Mouse (Mus musculus) embryonic facial prominence, embryonic 13.5 days (tissue): ENCODE data around the gene Olfr287. TPM values are rescaled to one million over a fixed set of nuclear protein-coding genes. Genes with fewer than 3 reads are reported as not detected.

Source experiments
- ATAC-seq: fragments of 200-750 bp; cut with Nextera tagmentation; 2 replicates; pipeline ENCODE4 v1.8.0; 2017; ENCODE audit warnings: low read depth; ENCODE audit not compliant: insufficient number of reproducible peaks, insufficient read depth, low FRiP score, low TSS enrichment
- H3K27ac ChIP-seq: fragments of 300-500 bp; sonication (generic); 2 replicates; pipeline ENCODE4 v1.5.1; 2015; ENCODE audit warnings: moderate library complexity, mild to moderate bottlenecking, inconsistent platforms
- H3K27me3 ChIP-seq: fragments of 300-500 bp; sonication (generic); 2 replicates; pipeline ENCODE4 v1.6.1; 2015; ENCODE audit warnings: mild to moderate bottlenecking, inconsistent platforms
- H3K36me3 ChIP-seq: fragments of 300-500 bp; sonication (generic); 2 replicates; pipeline ENCODE4 v1.6.1; 2015; ENCODE audit warnings: mild to moderate bottlenecking, inconsistent platforms
- H3K4me1 ChIP-seq: fragments of 300-500 bp; sonication (generic); 2 replicates; pipeline ENCODE4 v1.6.1; 2015; ENCODE audit warnings: inconsistent platforms
- H3K4me2 ChIP-seq: fragments of 300-500 bp; sonication (generic); 2 replicates; pipeline ENCODE4 v1.6.1; 2015; ENCODE audit warnings: moderate library complexity, mild to moderate bottlenecking, inconsistent platforms
- H3K4me3 ChIP-seq: fragments of 300-500 bp; sonication (generic); 2 replicates; pipeline ENCODE4 v1.5.1; 2015; ENCODE audit warnings: mild to moderate bottlenecking, inconsistent platforms
- H3K9ac ChIP-seq: fragments of 300-500 bp; sonication (generic); 2 replicates; pipeline ENCODE4 v1.6.1; 2015; ENCODE audit warnings: mild to moderate bottlenecking, inconsistent platforms
- H3K9me3 ChIP-seq: fragments of 300-500 bp; sonication (generic); 2 replicates; pipeline ENCODE4 v1.6.1; 2016; ENCODE audit warnings: inconsistent platforms
- WGBS: fragments of 180-500 bp; shearing (Covaris S2); methylation state at CpG from one replicate; pipeline ENCODE4 v1.1.7; 2015; ENCODE audit warnings: mixed read lengths; 5-methylcytosine and 5-hydroxymethylcytosine counted together
- polyA plus RNA-seq: library from polyadenylated mRNA; unstranded; fragments of >200 nt; fragmentation: Nextera tagmentation; extraction: Ambion mirVana; gene quantifications from 2 replicates; pipeline ENCODE4 v1.2.1, GENCODE M21; 2015

Gene Olfr287
- not detected in 2 replicates for polyA plus RNA-seq

- Histone ChIP-seq H3K27me3 (no peaks in the 10 kb centered on the region), H3K4me2 (no peak within 1 kb of the TSS), H3K9ac (no peak within 1 kb of the TSS), H3K4me3 (no peak within 1 kb of the TSS), H3K9me3 (no peaks in the 10 kb centered on the region), H3K27ac (no peak within 1 kb of the TSS), H3K4me1 (no peaks in the 10 kb centered on the region), H3K36me3 (no peaks in the 10 kb centered on the region)
- WGBS = 69% methylated on average over 4 of the region's 4 CpGs
- no peak for ATAC-seq
Observed at GRCm38 (mm10) chr15:98220877-98221276, at the start of gene Olfr287, which contains the start of gene Gm44579. Gene Olfr287, minus strand, starts transcription at chr15:98221056. Gene Gm44579, minus strand, starts transcription at chr15:98220977.

GRCm38 (mm10) chr15:98257776-98258175, 36.9 kb upstream of the Olfr287 start:
- H3K27me3 ChIP-seq = no peaks in the 10 kb centered on the region
- ATAC-seq = no peak
- WGBS = 80% methylated on average over 7 of the region's 7 CpGs

GRCm38 (mm10) chr15:98257193-98257592, 36.3 kb upstream of the Olfr287 start, which contains the start of gene H1fnt:
Gene H1fnt, minus strand, starts transcription at chr15:98257293.
- Histone ChIP-seq H3K4me1 (no peaks in the 10 kb centered on the region), H3K36me3 (no peaks in the 10 kb centered on the region), H3K27ac (no peak within 1 kb of the TSS), H3K4me2 (no peak within 1 kb of the TSS), H3K4me3 (no peak within 1 kb of the TSS), H3K27me3 (no peaks in the 10 kb centered on the region), H3K9me3 (no peaks in the 10 kb centered on the region), H3K9ac (no peak within 1 kb of the TSS)
- WGBS = 86% methylated on average over 8 of the region's 8 CpGs
- no peak for ATAC-seq

More at GRCm38 (mm10) chr15:98257776-98258175, 36.9 kb upstream of the Olfr287 start:
- H3K27ac ChIP-seq = no peak overlapping the region
- no peaks in the 10 kb centered on the region for H3K4me1 ChIP-seq
- no peaks in the 10 kb centered on the region for H3K9me3 ChIP-seq
- H3K4me3 ChIP-seq = no peak overlapping the region
- H3K36me3 ChIP-seq = no peaks in the 10 kb centered on the region
- H3K4me2 ChIP-seq = no peak overlapping the region
- H3K9ac ChIP-seq = no peak overlapping the region

GRCm38 (mm10) chr15:98256271-98256670, 35.4 kb upstream of the Olfr287 start:
- ATAC-seq = no peak
- H3K4me1 ChIP-seq = no peaks in the 10 kb centered on the region
- no peak overlapping the region for H3K4me2 ChIP-seq
- no peaks in the 10 kb centered on the region for H3K36me3 ChIP-seq
- H3K9me3 ChIP-seq = no peaks in the 10 kb centered on the region
- WGBS = 95% methylated on average over 13 of the region's 13 CpGs
- H3K4me3 ChIP-seq = no peak overlapping the region
- H3K9ac ChIP-seq = no peak overlapping the region
- H3K27ac ChIP-seq = no peak overlapping the region
- no peaks in the 10 kb centered on the region for H3K27me3 ChIP-seq

GRCm38 (mm10) chr15:98235442-98235841, 14.6 kb upstream of the Olfr287 start:
- no peak overlapping the region for H3K4me3 ChIP-seq
- no peaks in the 10 kb centered on the region for H3K36me3 ChIP-seq
- no peak overlapping the region for H3K9ac ChIP-seq
- H3K4me1 ChIP-seq = no peaks in the 10 kb centered on the region
- no peak overlapping the region for H3K4me2 ChIP-seq
- 87% methylated on average over 4 of the region's 4 CpGs for WGBS
- peaks cover 4% of the 10 kb centered on the region for H3K27me3 ChIP-seq
- no peaks in the 10 kb centered on the region for H3K9me3 ChIP-seq
- H3K27ac ChIP-seq = no peak overlapping the region
- no peak for ATAC-seq

- Histone ChIP-seq H3K9me3 (no peaks in the 10 kb centered on the region), H3K27me3 (peaks cover 4% of the 10 kb centered on the region), H3K4me2 (no peak within 1 kb of the TSS), H3K4me3 (no peak within 1 kb of the TSS), H3K4me1 (no peaks in the 10 kb centered on the region), H3K9ac (no peak within 1 kb of the TSS), H3K27ac (no peak within 1 kb of the TSS), H3K36me3 (no peaks in the 10 kb centered on the region)
- ATAC-seq = no peak
- 89% methylated on average over 4 of the region's 4 CpGs for WGBS
Observed at GRCm38 (mm10) chr15:98234350-98234749, 13.5 kb upstream of the Olfr287 start, which contains the start of gene Olfr286. Gene Olfr286, minus strand, starts transcription at chr15:98234450.

- H3K4me2 ChIP-seq = no peak overlapping the region
- ATAC-seq = no peak
- H3K9ac ChIP-seq = no peak overlapping the region
Observed at GRCm38 (mm10) chr15:98226096-98226495, 5.2 kb upstream of the Olfr287 start.

GRCm38 (mm10) chr15:98225610-98226009, 4.8 kb upstream of the Olfr287 start:
- Histone ChIP-seq H3K9ac (no peak overlapping the region), H3K4me2 (no peak overlapping the region), H3K4me3 (no peak overlapping the region), H3K27ac (no peak overlapping the region), H3K4me1 (no peaks in the 10 kb centered on the region), H3K27me3 (no peaks in the 10 kb centered on the region), H3K36me3 (no peaks in the 10 kb centered on the region), H3K9me3 (no peaks in the 10 kb centered on the region)
- WGBS = 38% methylated on average over 16 of the region's 16 CpGs
- ATAC-seq = no peak

More at GRCm38 (mm10) chr15:98226096-98226495, 5.2 kb upstream of the Olfr287 start:
- Histone ChIP-seq H3K9me3 (no peaks in the 10 kb centered on the region), H3K27ac (no peak overlapping the region), H3K27me3 (no peaks in the 10 kb centered on the region), H3K4me3 (no peak overlapping the region), H3K4me1 (no peaks in the 10 kb centered on the region), H3K36me3 (no peaks in the 10 kb centered on the region)
- 70% methylated on average over 7 of the region's 7 CpGs for WGBS

- Histone ChIP-seq H3K4me3 (no peak overlapping the region), H3K4me2 (no peak overlapping the region), H3K27me3 (no peaks in the 10 kb centered on the region), H3K9me3 (no peaks in the 10 kb centered on the region), H3K36me3 (no peaks in the 10 kb centered on the region), H3K27ac (no peak overlapping the region), H3K4me1 (no peaks in the 10 kb centered on the region), H3K9ac (no peak overlapping the region)
- no peak for ATAC-seq
Observed at GRCm38 (mm10) chr15:98222377-98222776, 1.5 kb upstream of the Olfr287 start.

GRCm38 (mm10) chr15:98214130-98214529, 6.7 kb downstream of the Olfr287 start:
- Histone ChIP-seq H3K4me1 (no peaks in the 10 kb centered on the region), H3K9ac (no peak overlapping the region), H3K27me3 (no peaks in the 10 kb centered on the region), H3K4me3 (no peak overlapping the region), H3K9me3 (no peaks in the 10 kb centered on the region), H3K27ac (no peak overlapping the region), H3K36me3 (no peaks in the 10 kb centered on the region), H3K4me2 (no peak overlapping the region)
- WGBS = 72% methylated on average over 5 of the region's 5 CpGs
- no peak for ATAC-seq

- no peak overlapping the region for H3K4me3 ChIP-seq
- 80% methylated on average over 5 of the region's 5 CpGs for WGBS
- ATAC-seq = no peak
Observed at GRCm38 (mm10) chr15:98213336-98213870, 7.5 kb downstream of the Olfr287 start.

GRCm38 (mm10) chr15:98209676-98210075, 11.2 kb downstream of the Olfr287 start:
- no peaks in the 10 kb centered on the region for H3K27me3 ChIP-seq
- H3K4me3 ChIP-seq = no peak overlapping the region
- no peaks in the 10 kb centered on the region for H3K4me1 ChIP-seq
- H3K36me3 ChIP-seq = no peaks in the 10 kb centered on the region
- H3K27ac ChIP-seq = no peak overlapping the region
- no peak overlapping the region for H3K9ac ChIP-seq
- no peak for ATAC-seq
- WGBS = 87% methylated on average over 7 of the region's 7 CpGs
- H3K4me2 ChIP-seq = no peak overlapping the region
- H3K9me3 ChIP-seq = no peaks in the 10 kb centered on the region

More at GRCm38 (mm10) chr15:98213336-98213870, 7.5 kb downstream of the Olfr287 start:
- Histone ChIP-seq H3K9ac (no peak overlapping the region), H3K36me3 (no peaks in the 10 kb centered on the region), H3K27me3 (no peaks in the 10 kb centered on the region), H3K4me2 (no peak overlapping the region), H3K9me3 (no peaks in the 10 kb centered on the region), H3K27ac (no peak overlapping the region), H3K4me1 (no peaks in the 10 kb centered on the region)
